Mouse (Mus musculus) MEL (cell line): Measurements from ENCODE around the gene Unkl. TPM values are rescaled to one million over a fixed set of nuclear protein-coding genes. Genes with fewer than 3 reads are reported as not detected.

Experiments
- DNase-seq: peaks from one replicate; pipeline ENCODE4 v3.0.0; 2011; ENCODE audit warnings: low read depth, low spot score
- H3K27ac ChIP-seq: 2 replicates; pipeline ENCODE4 v1.5.1; 2012; ENCODE audit warnings: low read depth, mild to moderate bottlenecking, control low read depth, low read length, moderate library complexity; ENCODE audit not compliant: control insufficient read depth
- H3K27me3 ChIP-seq, 2 experiments: fragments of 150-350 bp in 1 of 2; sonication (generic) in 1 of 2; 2 replicates each; pipeline ENCODE4 v1.6.1; 2012; ENCODE audit warnings: low read length in 2 of 2, mild to moderate bottlenecking in 2 of 2, improper control_type of control experiment in 1 of 2, moderate library complexity in 1 of 2; ENCODE audit not compliant: insufficient read depth in 2 of 2, control insufficient read depth in 1 of 2
- H3K36me3 ChIP-seq, 2 experiments: 2 replicates each; pipeline ENCODE4 v1.6.1; 2012 to 2014; ENCODE audit warnings: low read length in 2 of 2, improper control_type of control experiment in 1 of 2, inconsistent platforms in 1 of 2, mild to moderate bottlenecking in 1 of 2; ENCODE audit not compliant: insufficient read depth in 2 of 2, control insufficient read depth in 1 of 2
- H3K4me1 ChIP-seq, 2 experiments: fragments of 150-350 bp in 1 of 2; sonication (generic) in 1 of 2; 2 replicates each; pipeline ENCODE4 v1.6.1; 2012; ENCODE audit warnings: low read length in 2 of 2, improper control_type of control experiment in 1 of 2, mild to moderate bottlenecking in 1 of 2; ENCODE audit not compliant: insufficient read depth in 2 of 2, control insufficient read depth in 1 of 2
- H3K4me3 ChIP-seq, 2 experiments: fragments of 150-350 bp in 1 of 2; sonication (generic) in 1 of 2; 2 replicates each; pipeline ENCODE4 v1.5.1; 2012; ENCODE audit warnings: low read depth in 2 of 2, low read length in 2 of 2, mild to moderate bottlenecking in 2 of 2, moderate library complexity in 2 of 2, control low read depth in 1 of 2, improper control_type of control experiment in 1 of 2; ENCODE audit not compliant: control insufficient read depth in 1 of 2, insufficient read depth in 1 of 2
- H3K79me2 ChIP-seq: 2 replicates; pipeline ENCODE4 v1.6.1; 2012; ENCODE audit warnings: mild to moderate bottlenecking, low read length, moderate library complexity; ENCODE audit not compliant: control insufficient read depth, poor library complexity, insufficient read depth
- H3K9ac ChIP-seq: 2 replicates; pipeline ENCODE4 v1.6.1; 2012; ENCODE audit warnings: low read depth, mild to moderate bottlenecking, control low read depth, low read length, moderate library complexity; ENCODE audit not compliant: control insufficient read depth, poor library complexity, severe bottlenecking
- H3K9me3 ChIP-seq: fragments of 150-350 bp; sonication (generic); replicated peaks from 2 replicates; pipeline ENCODE4 v1.6.1; 2012; ENCODE audit warnings: mild to moderate bottlenecking, low read length, improper control_type of control experiment, moderate library complexity; ENCODE audit not compliant: insufficient read depth
- BHLHE40 ChIP-seq: IDR thresholded peaks from 2 replicates; pipeline ENCODE4 v1.6.1; 2012; ENCODE audit warnings: low read depth, mild to moderate bottlenecking, inconsistent platforms, low read length, improper control_type of control experiment, borderline replicate concordance
- CHD1 ChIP-seq: IDR thresholded peaks from 2 replicates; pipeline ENCODE4 v1.6.1; 2012; ENCODE audit warnings: low read depth, mild to moderate bottlenecking, inconsistent platforms, low read length, improper control_type of control experiment
- CHD2 ChIP-seq: IDR thresholded peaks from 2 replicates; pipeline ENCODE4 v1.6.1; 2011; ENCODE audit warnings: low read length, improper control_type of control experiment
- E2F4 ChIP-seq: IDR thresholded peaks from 2 replicates; pipeline ENCODE4 v1.6.1; 2011; ENCODE audit warnings: low read depth, low read length, improper control_type of control experiment, borderline replicate concordance
- ELF1 ChIP-seq: IDR thresholded peaks from 2 replicates; pipeline ENCODE4 v1.6.1; 2014; ENCODE audit warnings: low read depth, mild to moderate bottlenecking, inconsistent platforms, low read length, improper control_type of control experiment, moderate library complexity
- EP300 ChIP-seq, 2 experiments: IDR thresholded peaks; 2 replicates each; pipeline ENCODE4 v1.6.1; 2011; ENCODE audit warnings: improper control_type of control experiment in 2 of 2, low read length in 2 of 2, low read depth in 1 of 2, mild to moderate bottlenecking in 1 of 2
- ETS1 ChIP-seq: IDR thresholded peaks from 2 replicates; pipeline ENCODE4 v1.6.1; 2012; ENCODE audit warnings: low read depth, mild to moderate bottlenecking, inconsistent platforms, low read length, improper control_type of control experiment, moderate library complexity
- GATA1 ChIP-seq: IDR thresholded peaks from 2 replicates; pipeline ENCODE4 v1.6.1; 2011; ENCODE audit warnings: low read depth, low read length, improper control_type of control experiment
- KAT2A ChIP-seq: conservative IDR thresholded peaks from 2 replicates; pipeline ENCODE4 v1.6.1; 2012; ENCODE audit warnings: low read depth, low read length, improper control_type of control experiment, inconsistent platforms
- MAFK ChIP-seq: IDR thresholded peaks from 2 replicates; pipeline ENCODE4 v1.6.1; 2011; ENCODE audit warnings: low read depth, mild to moderate bottlenecking, low read length, improper control_type of control experiment, borderline replicate concordance
- MEF2A ChIP-seq: IDR thresholded peaks from 2 replicates; pipeline ENCODE4 v1.6.1; 2014; ENCODE audit warnings: low read depth, mild to moderate bottlenecking, inconsistent platforms, low read length, improper control_type of control experiment; ENCODE audit not compliant: poor library complexity, insufficient replicate concordance, severe bottlenecking; ENCODE audit errors: extremely low read depth
- MXI1 ChIP-seq: IDR thresholded peaks from 2 replicates; pipeline ENCODE4 v1.6.1; 2011; ENCODE audit warnings: mild to moderate bottlenecking, low read depth, low read length, improper control_type of control experiment
- MYB ChIP-seq: IDR thresholded peaks from 2 replicates; pipeline ENCODE4 v1.6.1; 2011; ENCODE audit warnings: mild to moderate bottlenecking, low read depth, low read length, improper control_type of control experiment
- NELFE ChIP-seq: IDR thresholded peaks from 2 replicates; pipeline ENCODE4 v1.6.1; 2011; ENCODE audit warnings: low read depth, low read length, improper control_type of control experiment
- POLR2AphosphoS2 ChIP-seq: IDR thresholded peaks from 2 replicates; pipeline ENCODE4 v1.6.1; 2011; ENCODE audit warnings: low read length, improper control_type of control experiment
- RAD21 ChIP-seq: IDR thresholded peaks from 2 replicates; pipeline ENCODE4 v1.6.1; 2011; ENCODE audit warnings: mild to moderate bottlenecking, low read depth, low read length, improper control_type of control experiment
- ZKSCAN1 ChIP-seq: IDR thresholded peaks from 2 replicates; pipeline ENCODE4 v1.6.1; 2012; ENCODE audit warnings: low read depth, mild to moderate bottlenecking, inconsistent platforms, low read length, improper control_type of control experiment, moderate library complexity
- ZMIZ1 ChIP-seq: IDR thresholded peaks from 2 replicates; pipeline ENCODE4 v1.6.1; 2012; ENCODE audit warnings: low read depth, mild to moderate bottlenecking, inconsistent platforms, low read length, improper control_type of control experiment, moderate library complexity
- ZNF384 ChIP-seq: IDR thresholded peaks from 2 replicates; pipeline ENCODE4 v1.6.1; 2012; ENCODE audit warnings: low read depth, mild to moderate bottlenecking, inconsistent platforms, low read length, improper control_type of control experiment
- polyA plus RNA-seq, 2 experiments: library from polyadenylated mRNA; stranded (reverse) in 1 of 2; unstranded in 1 of 2; fragments of >175 nt in 1 of 2; fragments of >200 nt in 1 of 2; gene quantifications; 2 replicates each; pipeline versions ENCODE4 v1.2.1 to v1.2.4; 2012; ENCODE audit warnings: low replicate concordance in 2 of 2, low read depth in 1 of 2; ENCODE audit not compliant: insufficient read length in 2 of 2, insufficient read depth in 1 of 2, missing spikeins in 1 of 2
- total RNA-seq: library from RNA; depleted of rRNA; stranded (reverse); fragments of 300-350 nt; gene quantifications from 2 replicates; pipeline ENCODE4 v1.2.3, GENCODE M21; 2012

Unkl gene
- total and polyA plus RNA-seq, 3 experiments: 18.0 to 42.4 TPM; not detected in 1

- H3K9ac ChIP-seq: no peak overlapping the region
- H3K4me3 ChIP-seq: no peak overlapping the region
- H3K9me3 ChIP-seq: no peaks in the 10 kb centered on the region
- no peaks in the 10 kb centered on the region for H3K27me3 ChIP-seq
- H3K27ac ChIP-seq: no peak overlapping the region
- 0 out of 4 replicates have a peak, but pooled peaks cover 0 to 4% of the 10 kb centered on the region in 2 experiments for H3K4me1 ChIP-seq
- H3K36me3 ChIP-seq: no peaks in the 10 kb centered on the region
- no peak for DNase-seq
- TF ChIP-seq ZMIZ1: no peak
- no peak for TF ChIP-seq CHD1
- TF ChIP-seq POLR2AphosphoS2: no peak
- TF ChIP-seq NELFE: no peak
- TF ChIP-seq MEF2A: no peak
- no peak for TF ChIP-seq ETS1
- no peak for TF ChIP-seq ZNF384
- TF ChIP-seq RAD21: no peak
- TF ChIP-seq ELF1: no peak
- no peak for TF ChIP-seq BHLHE40
- no peak for TF ChIP-seq E2F4
- H3K79me2 ChIP-seq: no peaks in the 10 kb centered on the region
Measured at GRCm38 (mm10) chr17:25163387-25163786, 24.8 kb upstream of the Unkl start.

- TF ChIP-seq NELFE (no peak), GATA1 (no peak), E2F4 (no peak), MYB (no peak), MAFK (no peak), KAT2A (no peak), ZKSCAN1 (no peak), MXI1 (no peak), MEF2A (no peak), CHD1 (no peak), ETS1 (no peak), EP300 (IDR thresholded peaks at IDR 0.05; ENCODE audit: low read depth in 1 of 2, low read length in 2 of 2) (no peak), CHD2 (no peak), BHLHE40 (no peak)
- TF ChIP-seq, all 39 proteins: peak for 0
- Histone ChIP-seq H3K79me2 (no peaks in the 10 kb centered on the region), H3K36me3 (no peaks in the 10 kb centered on the region), H3K27ac (no peak overlapping the region), H3K9ac (no peak overlapping the region), H3K4me3 (no peak overlapping the region), H3K27me3 (no peaks in the 10 kb centered on the region), H3K4me1 (0 out of 4 replicates have a peak, but pooled peaks cover 0 to 4% of the 10 kb centered on the region in 2 experiments), H3K9me3 (no peaks in the 10 kb centered on the region)
- no peak for DNase-seq
Measured at GRCm38 (mm10) chr17:25164770-25165169, 23.4 kb upstream of the Unkl start.
